Mouse (Mus musculus) forebrain, postnatal 0 days (tissue): ENCODE results near the gene Myo3b. TPM values are rescaled to one million over a fixed set of nuclear protein-coding genes. Genes with fewer than 3 reads are reported as not detected.

ENCODE experiments used
- ATAC-seq: fragments of 200-750 bp; cut with Nextera tagmentation; 2 replicates; pipeline ENCODE4 v1.8.0; 2017; ENCODE audit warnings: mild to moderate bottlenecking, moderate library complexity
- DNase-seq: peaks from one replicate; pipeline ENCODE4 v3.0.0-alpha.2; 2015
- H3K27ac ChIP-seq: fragments of 300-500 bp; sonication (generic); 2 replicates; pipeline ENCODE4 v1.5.1; 2014; ENCODE audit warnings: low read depth, mild to moderate bottlenecking, antibody characterized with exemption, low read length, moderate library complexity, mixed read lengths
- H3K27me3 ChIP-seq: fragments of 300-500 bp; sonication (generic); 2 replicates; pipeline ENCODE4 v1.6.1; 2014; ENCODE audit warnings: mild to moderate bottlenecking, low read length, mixed read lengths; ENCODE audit not compliant: insufficient read depth
- H3K36me3 ChIP-seq: fragments of 300-500 bp; sonication (generic); 2 replicates; pipeline ENCODE4 v1.6.1; 2014; ENCODE audit warnings: mild to moderate bottlenecking, moderate library complexity; ENCODE audit not compliant: insufficient read depth
- H3K4me1 ChIP-seq: fragments of 300-500 bp; sonication (generic); 2 replicates; pipeline ENCODE4 v1.6.1; 2014; ENCODE audit warnings: antibody characterized with exemption; ENCODE audit not compliant: insufficient read depth
- H3K4me2 ChIP-seq: fragments of 300-500 bp; sonication (generic); 2 replicates; pipeline ENCODE4 v1.6.1; 2014; ENCODE audit warnings: low read depth, mild to moderate bottlenecking, moderate library complexity
- H3K4me3 ChIP-seq: fragments of 300-500 bp; sonication (generic); 2 replicates; pipeline ENCODE4 v1.5.1; 2014; ENCODE audit warnings: low read depth, low read length, mixed read lengths
- H3K9ac ChIP-seq: fragments of 300-500 bp; sonication (generic); 2 replicates; pipeline ENCODE4 v1.6.1; 2014; ENCODE audit warnings: mild to moderate bottlenecking
- H3K9me3 ChIP-seq: fragments of 300-500 bp; sonication (generic); 2 replicates; pipeline ENCODE4 v1.6.1; 2016; ENCODE audit warnings: low read length
- CTCF ChIP-seq: sonication (generic); IDR thresholded peaks from 2 replicates; pipeline ENCODE4 v1.5.1; 2016; ENCODE audit warnings: antibody characterized with exemption, control low read depth, low read depth
- WGBS: fragments of 180-500 bp; shearing (Covaris S2); extraction: QIAGEN DNeasy Blood & Tissue Kit; methylation state at CpG from one replicate; pipeline ENCODE4 v1.1.7; 2014; 5-methylcytosine and 5-hydroxymethylcytosine counted together
- polyA plus RNA-seq: library from polyadenylated mRNA; unstranded; fragments of >200 nt; fragmentation: Nextera tagmentation; extraction: Ambion mirVana; gene quantifications from 2 replicates; pipeline ENCODE4 v1.2.1, GENCODE M21; 2015
- total RNA-seq: library from RNA; depleted of rRNA; stranded (reverse); fragments of >200 nt; gene quantifications from 2 replicates; pipeline ENCODE4 v1.2.3, GENCODE M21; 2014

Gene Myo3b
- total and polyA plus RNA-seq, 2 experiments from 2014 or later: 0.36 to 2.0 TPM

DNA sequence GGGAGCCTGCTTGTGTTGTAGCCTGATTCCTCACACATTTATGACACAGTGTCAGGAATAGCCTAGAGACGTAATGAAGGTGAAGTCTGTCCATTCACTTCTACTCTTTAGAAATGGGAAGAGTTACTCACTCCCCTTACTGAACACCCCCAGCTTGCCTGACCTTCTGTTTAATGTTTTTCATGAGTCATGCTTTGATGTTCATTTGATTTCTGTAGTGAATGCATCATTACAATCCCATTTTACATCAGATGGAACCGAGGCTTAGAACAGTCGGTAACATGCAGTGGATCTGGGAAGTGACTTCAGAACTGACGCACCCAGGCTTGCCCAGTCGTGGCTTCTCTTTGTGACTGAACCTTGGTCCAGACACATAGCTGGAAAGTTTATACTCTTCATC lies 131.5 kb downstream of the Myo3b start:
- 80% methylated on average over 5 of the region's 5 CpGs for WGBS
- no peak for TF ChIP-seq CTCF
- H3K4me1 ChIP-seq: peaks cover 9% of the 10 kb centered on the region
- H3K27ac ChIP-seq: no peak overlapping the region
- no peaks in the 10 kb centered on the region for H3K36me3 ChIP-seq
- H3K27me3 ChIP-seq: no peaks in the 10 kb centered on the region
- H3K4me3 ChIP-seq: no peak overlapping the region
- no peak overlapping the region for H3K9ac ChIP-seq
- no peak for DNase-seq
- H3K9me3 ChIP-seq: 0 out of 2 replicates have a peak, but pooled peaks cover 2% of the 10 kb centered on the region
- no peak for ATAC-seq
- H3K4me2 ChIP-seq: no peak overlapping the region

DNA sequence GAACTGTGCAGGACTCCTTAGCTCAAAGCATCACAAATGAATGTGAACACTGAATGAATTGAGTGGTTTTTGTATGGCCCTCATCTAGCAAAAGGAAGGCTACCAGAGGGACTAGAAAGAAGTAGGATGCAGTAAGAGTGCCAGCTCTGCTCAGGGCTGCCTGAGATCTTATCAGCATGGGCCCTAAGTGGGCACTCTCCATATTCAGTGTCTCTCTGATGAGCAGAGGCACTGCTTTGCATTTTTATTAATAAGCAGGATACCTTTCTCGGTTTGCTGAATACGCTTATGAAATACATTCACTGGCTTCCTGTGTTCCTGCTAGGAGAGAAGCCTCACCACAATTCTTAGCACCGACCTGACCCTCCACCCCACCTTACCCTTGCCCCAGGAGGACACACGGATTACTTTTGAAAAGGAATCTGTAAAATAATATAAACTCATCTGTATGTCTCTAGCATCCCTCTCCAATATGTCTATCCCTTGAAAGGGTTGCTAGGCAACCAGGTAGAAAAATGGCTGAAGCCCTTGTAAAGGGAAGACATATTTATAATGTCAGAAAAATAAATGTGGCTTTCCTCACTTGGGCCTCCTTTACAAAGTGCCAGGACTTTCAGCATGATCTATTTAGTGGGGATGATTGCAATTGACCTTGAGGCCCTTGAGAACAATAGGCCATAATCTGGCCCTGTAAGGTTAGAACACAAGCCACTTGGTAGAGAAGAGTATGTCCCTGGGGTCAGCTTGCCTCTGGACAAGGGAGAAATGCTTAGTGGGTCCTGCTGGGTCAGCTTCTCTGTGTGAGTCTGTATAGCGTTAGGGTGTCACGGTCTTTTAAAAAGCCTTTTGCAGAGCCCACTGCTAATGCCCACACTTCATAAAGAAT lies 138.1 kb downstream of the Myo3b start:
- Histone ChIP-seq H3K27me3 (no peaks in the 10 kb centered on the region), H3K4me2 (no peak overlapping the region), H3K9ac (no peak overlapping the region), H3K4me1 (no peaks in the 10 kb centered on the region), H3K4me3 (no peak overlapping the region), H3K36me3 (no peaks in the 10 kb centered on the region), H3K27ac (peak overlapping the region; percentile 68), H3K9me3 (0 out of 2 replicates have a peak, but pooled peaks cover 2% of the 10 kb centered on the region)
- DNase-seq (no peak), ATAC-seq (peak; percentile 45)
- 35% methylated on average over 6 of the region's 6 CpGs for WGBS
- no peak for TF ChIP-seq CTCF

- no peak for TF ChIP-seq CTCF
- no peaks in the 10 kb centered on the region for H3K36me3 ChIP-seq
- ATAC-seq: peak; percentile 16; the same call in 1 of the 2 replicates
- no peaks in the 10 kb centered on the region for H3K4me1 ChIP-seq
- H3K4me2 ChIP-seq: no peak overlapping the region
- 28% methylated on average over 5 of the region's 5 CpGs for WGBS
- H3K9ac ChIP-seq: no peak overlapping the region
- peak overlapping the region; percentile 68 for H3K27ac ChIP-seq
- 0 out of 2 replicates have a peak, but pooled peaks cover 2% of the 10 kb centered on the region for H3K9me3 ChIP-seq
- H3K4me3 ChIP-seq: no peak overlapping the region
- H3K27me3 ChIP-seq: no peaks in the 10 kb centered on the region
- no peak for DNase-seq
These were observed 138.7 kb downstream of the Myo3b start for GRCm38 (mm10) chr2:70177709-70178030.

- Histone ChIP-seq H3K4me3 (no peak overlapping the region), H3K36me3 (no peaks in the 10 kb centered on the region), H3K4me1 (no peaks in the 10 kb centered on the region), H3K27me3 (no peaks in the 10 kb centered on the region), H3K9ac (no peak overlapping the region), H3K27ac (no peak overlapping the region), H3K9me3 (0 out of 2 replicates have a peak, but pooled peaks cover 2% of the 10 kb centered on the region), H3K4me2 (no peak overlapping the region)
- no peak for ATAC-seq
- TF ChIP-seq CTCF: no peak
- no peak for DNase-seq
These were observed 139.3 kb downstream of the Myo3b start for GRCm38 (mm10) chr2:70178241-70178640.

GRCm38 (mm10) chr2:70182150-70182670 lies 143.3 kb downstream of the Myo3b start:
- ATAC-seq (no peak), DNase-seq (no peak)
- no peaks in the 10 kb centered on the region for H3K36me3 ChIP-seq
- H3K9ac ChIP-seq: no peak overlapping the region
- no peak overlapping the region for H3K27ac ChIP-seq
- no peak overlapping the region for H3K4me2 ChIP-seq
- no peaks in the 10 kb centered on the region for H3K9me3 ChIP-seq
- no peak for TF ChIP-seq CTCF
- no peak overlapping the region for H3K4me3 ChIP-seq
- no peaks in the 10 kb centered on the region for H3K27me3 ChIP-seq
- 95% methylated on average over 8 of the region's 8 CpGs for WGBS
- H3K4me1 ChIP-seq: no peaks in the 10 kb centered on the region

- Histone ChIP-seq H3K4me1 (no peaks in the 10 kb centered on the region), H3K36me3 (no peaks in the 10 kb centered on the region), H3K9ac (no peak overlapping the region), H3K9me3 (no peaks in the 10 kb centered on the region), H3K27ac (no peak overlapping the region), H3K27me3 (no peaks in the 10 kb centered on the region), H3K4me3 (no peak overlapping the region), H3K4me2 (no peak overlapping the region)
- no peak for ATAC-seq
- no peak for DNase-seq
- TF ChIP-seq CTCF: no peak
- 88% methylated on average over 6 of the region's 6 CpGs for WGBS
These were observed 148.1 kb downstream of the Myo3b start for GRCm38 (mm10) chr2:70187040-70187439.
